20 mouse cellular contexts compared by ENCODE assay signal in genomic region chr11:36958102-36958501, GRCm38 (mm10).
A peak's percentile ranks its signal among the peaks of the same experiment; 100 is the strongest.
DNase-seq lines count a peak whose midpoint lies in the region; ATAC-seq lines count a peak whose summit lies in the region.
"Had no signal": no experiment of that assay in that cellular context is flagged by ENCODE, and none has a peak within 500 bp of the region (broad histone marks: within the 10 kb centered on the region; RNA-seq: fewer than 3 reads in every experiment).

No protein-coding gene starts in this region.

- H3K9ac ChIP-seq in hindbrain, embryonic 16.5 days (ENCODE audit: low read depth, low read length): no peak overlapping the region
- no peak overlapping the region for H3K9ac ChIP-seq in kidney, embryonic 16.5 days (replicated peaks; ENCODE audit: low read length)
- no peak overlapping the region for H3K9ac ChIP-seq in neural tube, embryonic 15.5 days (replicated peaks)
- H3K9ac ChIP-seq: forebrain, embryonic 13.5 days; hindbrain, embryonic 13.5 days had no signal

- ATAC-seq in hindbrain, embryonic 16.5 days: peak; percentile 37; the same call in 1 of the 2 replicates
- ATAC-seq in kidney, embryonic 16.5 days (ENCODE audit: low FRiP score, low TSS enrichment): peak; percentile 86; the same call in 1 of the 2 replicates
- ATAC-seq in neural tube, embryonic 15.5 days (ENCODE audit: low FRiP score): peak; percentile 35; the same call in 1 of the 2 replicates
- ATAC-seq: activated CD4-positive, CD25-positive, alpha-beta regulatory T cell, adult 4 months; forebrain, embryonic 13.5 days; forebrain, embryonic 16.5 days; hindbrain, postnatal 0 days had no signal

- WGBS in hindbrain, embryonic 16.5 days: 72% methylated on average over 5 of the region's 5 CpGs
- 90% methylated on average over 5 of the region's 5 CpGs for WGBS in hindbrain, embryonic 10.5 days
- WGBS in kidney, embryonic 16.5 days: 64% methylated on average over 5 of the region's 5 CpGs
- WGBS in neural tube, embryonic 15.5 days: 64% methylated on average over 5 of the region's 5 CpGs

- H3K4me3 ChIP-seq in hindbrain, embryonic 16.5 days (ENCODE audit: low read length): no peak overlapping the region
- H3K4me3 ChIP-seq in hindbrain, embryonic 10.5 days: no peak overlapping the region
- no peak overlapping the region for H3K4me3 ChIP-seq in kidney, embryonic 16.5 days (ENCODE audit: low read length)
- no peak overlapping the region for H3K4me3 ChIP-seq in neural tube, embryonic 15.5 days (replicated peaks)
- H3K4me3 ChIP-seq: forebrain, embryonic 10.5 days; forebrain, embryonic 13.5 days; hindbrain, embryonic 13.5 days had no signal

- no peaks in the 10 kb centered on the region for H3K27me3 ChIP-seq in hindbrain, embryonic 16.5 days (replicated peaks; ENCODE audit: control insufficient read depth, insufficient read depth, low read length)
- no peaks in the 10 kb centered on the region for H3K27me3 ChIP-seq in hindbrain, embryonic 10.5 days (ENCODE audit: insufficient read depth, poor library complexity, severe bottlenecking)
- H3K27me3 ChIP-seq in kidney, embryonic 16.5 days (ENCODE audit: insufficient read depth, low read length): no peaks in the 10 kb centered on the region
- no peaks in the 10 kb centered on the region for H3K27me3 ChIP-seq in neural tube, embryonic 15.5 days (replicated peaks)
- H3K27me3 ChIP-seq: forebrain, embryonic 13.5 days; hindbrain, embryonic 13.5 days had no signal

- no peaks in the 10 kb centered on the region for H3K9me3 ChIP-seq in hindbrain, embryonic 16.5 days (ENCODE audit: control insufficient read depth, low read length)
- no peaks in the 10 kb centered on the region for H3K9me3 ChIP-seq in hindbrain, embryonic 10.5 days
- H3K9me3 ChIP-seq in kidney, embryonic 16.5 days (ENCODE audit: low read length): no peaks in the 10 kb centered on the region
- H3K9me3 ChIP-seq in neural tube, embryonic 15.5 days (replicated peaks): no peaks in the 10 kb centered on the region
- H3K9me3 ChIP-seq: forebrain, embryonic 10.5 days; forebrain, embryonic 13.5 days; hindbrain, embryonic 13.5 days had no signal

- DNase-seq in hindbrain, embryonic 10.5 days (ENCODE audit: low spot score): no peak
- DNase-seq in kidney, postnatal 25 days: no peak
- DNase-seq in neural tube, embryonic 10.5 days (ENCODE audit: extremely low spot score, low spot score): no peak
- DNase-seq: adrenal gland, adult 8-10 months; adrenal gland, postnatal 25 days; cerebellum, adult 18-20 months; cerebellum, adult 9-10 months; cerebellum, postnatal 14 days; gastrocnemius, postnatal 10 days; gastrocnemius, postnatal 36 days had no signal

- H3K27ac ChIP-seq in hindbrain, embryonic 16.5 days (ENCODE audit: low read depth, low read length): no peak overlapping the region
- no peak overlapping the region for H3K27ac ChIP-seq in hindbrain, embryonic 10.5 days
- H3K27ac ChIP-seq in kidney, embryonic 16.5 days (ENCODE audit: low read length): 0 out of 2 replicates have a peak overlapping the region, but pooled peaks have one; percentile 32
- no peak overlapping the region for H3K27ac ChIP-seq in neural tube, embryonic 15.5 days (replicated peaks)
- H3K27ac ChIP-seq: forebrain, embryonic 10.5 days; forebrain, embryonic 13.5 days; hindbrain, embryonic 13.5 days; hindbrain, postnatal 0 days had no signal

- H3K4me2 ChIP-seq in hindbrain, embryonic 16.5 days (ENCODE audit: low read length): no peak overlapping the region
- H3K4me2 ChIP-seq in kidney, embryonic 16.5 days (replicated peaks; ENCODE audit: low read depth, low read length): no peak overlapping the region
- no peak overlapping the region for H3K4me2 ChIP-seq in neural tube, embryonic 15.5 days
- H3K4me2 ChIP-seq: forebrain, embryonic 13.5 days; heart, embryonic 11.5 days; hindbrain, embryonic 13.5 days had no signal

- H3K36me3 ChIP-seq in hindbrain, embryonic 16.5 days (ENCODE audit: control insufficient read depth, insufficient read depth, low read length): no peaks in the 10 kb centered on the region
- no peaks in the 10 kb centered on the region for H3K36me3 ChIP-seq in hindbrain, embryonic 10.5 days
- no peaks in the 10 kb centered on the region for H3K36me3 ChIP-seq in kidney, embryonic 16.5 days (ENCODE audit: insufficient read depth, low read length)
- no peaks in the 10 kb centered on the region for H3K36me3 ChIP-seq in neural tube, embryonic 15.5 days
- H3K36me3 ChIP-seq: forebrain, embryonic 10.5 days; hindbrain, embryonic 13.5 days had no signal

- no peaks in the 10 kb centered on the region for H3K4me1 ChIP-seq in hindbrain, embryonic 16.5 days (ENCODE audit: control insufficient read depth, insufficient read depth, low read depth, low read length)
- H3K4me1 ChIP-seq in hindbrain, embryonic 10.5 days (replicated peaks): no peaks in the 10 kb centered on the region
- no peaks in the 10 kb centered on the region for H3K4me1 ChIP-seq in kidney, embryonic 16.5 days (ENCODE audit: insufficient read depth, low read length)
- no peaks in the 10 kb centered on the region for H3K4me1 ChIP-seq in neural tube, embryonic 15.5 days
- H3K4me1 ChIP-seq: forebrain, embryonic 10.5 days; forebrain, embryonic 13.5 days; hindbrain, embryonic 13.5 days had no signal

Comparison
In these comparisons a context has a peak if more than half of its experiments do, and no peak if none do; other contexts are left out.
1. ATAC-seq: peak in every context shown above with its lines; median percentile 86 in kidney, embryonic 16.5 days; 37 in hindbrain, embryonic 16.5 days; 35 in neural tube, embryonic 15.5 days.